Mouse (Mus musculus) limb, embryonic 15.5 days (tissue): ENCODE results near the gene Dzip1l. TPM values are rescaled to one million over a fixed set of nuclear protein-coding genes. Genes with fewer than 3 reads are reported as not detected.

Experiments
- ATAC-seq: fragments of 200-750 bp; cut with Nextera tagmentation; 2 replicates; pipeline ENCODE4 v1.8.0; 2017; ENCODE audit warnings: low read depth, moderate TSS enrichment; ENCODE audit not compliant: insufficient number of reproducible peaks, low FRiP score, low TSS enrichment
- H3K27ac ChIP-seq: fragments of 300-500 bp; sonication (generic); 2 replicates; pipeline ENCODE4 v1.5.1; 2015; ENCODE audit warnings: moderate library complexity, mild to moderate bottlenecking, inconsistent platforms
- H3K27me3 ChIP-seq: fragments of 300-500 bp; sonication (generic); 2 replicates; pipeline ENCODE4 v1.6.1; 2015; ENCODE audit warnings: inconsistent platforms
- H3K36me3 ChIP-seq: fragments of 300-500 bp; sonication (generic); 2 replicates; pipeline ENCODE4 v1.6.1; 2015; ENCODE audit warnings: inconsistent platforms
- H3K4me1 ChIP-seq: fragments of 300-500 bp; sonication (generic); 2 replicates; pipeline ENCODE4 v1.6.1; 2015; ENCODE audit warnings: inconsistent platforms
- H3K4me2 ChIP-seq: fragments of 300-500 bp; sonication (generic); 2 replicates; pipeline ENCODE4 v1.6.1; 2015; ENCODE audit warnings: mild to moderate bottlenecking, inconsistent platforms
- H3K4me3 ChIP-seq: fragments of 300-500 bp; sonication (generic); 2 replicates; pipeline ENCODE4 v1.5.1; 2015; ENCODE audit warnings: mild to moderate bottlenecking, inconsistent platforms
- H3K9ac ChIP-seq: fragments of 300-500 bp; sonication (generic); 2 replicates; pipeline ENCODE4 v1.6.1; 2015; ENCODE audit warnings: inconsistent platforms
- H3K9me3 ChIP-seq: fragments of 300-500 bp; sonication (generic); 2 replicates; pipeline ENCODE4 v1.6.1; 2016; ENCODE audit warnings: inconsistent platforms
- WGBS: fragments of 180-500 bp; shearing (Covaris S2); methylation state at CpG from one replicate; pipeline ENCODE4 v1.1.7; 2015; 5-methylcytosine and 5-hydroxymethylcytosine counted together
- polyA plus RNA-seq: library from polyadenylated mRNA; unstranded; fragments of >200 nt; fragmentation: Nextera tagmentation; extraction: Ambion mirVana; gene quantifications from 2 replicates; pipeline ENCODE4 v1.2.1, GENCODE M21; 2015

Dzip1l gene
- polyA plus RNA-seq, 1 experiment from 2014 or later: 20.8 TPM

GRCm38 (mm10) chr9:99628581-99628980 is 715 bp upstream of the Dzip1l start:
- Histone ChIP-seq H3K4me3 (peak overlapping the region; percentile 65; the same call in 1 of the 2 replicates), H3K27me3 (no peaks in the 10 kb centered on the region), H3K36me3 (no peaks in the 10 kb centered on the region), H3K27ac (peak overlapping the region; percentile 94; the same call in 1 of the 2 replicates), H3K4me1 (peaks cover 18% of the 10 kb centered on the region; the same call in 1 of the 2 replicates), H3K9ac (no peak overlapping the region), H3K9me3 (no peaks in the 10 kb centered on the region), H3K4me2 (peak overlapping the region; percentile 67)
- ATAC-seq: no peak
- 63% methylated on average over 4 of the region's 4 CpGs for WGBS

GRCm38 (mm10) chr9:99630071-99630470 is 775 bp downstream of the Dzip1l start:
- H3K36me3 ChIP-seq: peaks cover 12% of the 10 kb centered on the region
- ATAC-seq: peak; percentile 11; the same call in 1 of the 2 replicates
- H3K4me1 ChIP-seq: peaks cover 18% of the 10 kb centered on the region; the same call in 1 of the 2 replicates
- peak overlapping the region; percentile 67 for H3K4me2 ChIP-seq
- peak overlapping the region; percentile 61 for H3K9ac ChIP-seq
- H3K9me3 ChIP-seq: no peaks in the 10 kb centered on the region
- H3K4me3 ChIP-seq: peak overlapping the region; percentile 65
- H3K27ac ChIP-seq: peak overlapping the region; percentile 94
- H3K27me3 ChIP-seq: no peaks in the 10 kb centered on the region
- 1% methylated on average over 11 of the region's 11 CpGs for WGBS

- Histone ChIP-seq H3K27ac (peak overlapping the region; percentile 94), H3K9me3 (no peaks in the 10 kb centered on the region), H3K27me3 (no peaks in the 10 kb centered on the region), H3K4me3 (peak overlapping the region; percentile 65), H3K36me3 (peaks cover 17% of the 10 kb centered on the region), H3K9ac (peak overlapping the region; percentile 61), H3K4me1 (peaks cover 18% of the 10 kb centered on the region; the same call in 1 of the 2 replicates), H3K4me2 (peak overlapping the region; percentile 67)
- WGBS: 45% methylated on average over 9 of the region's 9 CpGs
- ATAC-seq: no peak
Observed at GRCm38 (mm10) chr9:99630528-99631125, 1.3 kb downstream of the Dzip1l start.

- H3K4me1 ChIP-seq: peaks cover 18% of the 10 kb centered on the region; the same call in 1 of the 2 replicates
- H3K27me3 ChIP-seq: no peaks in the 10 kb centered on the region
- WGBS: 39% methylated on average over 2 of the region's 2 CpGs
- H3K4me3 ChIP-seq: no peak overlapping the region
- peaks cover 27% of the 10 kb centered on the region for H3K36me3 ChIP-seq
- ATAC-seq: no peak
- no peak overlapping the region for H3K9ac ChIP-seq
- H3K27ac ChIP-seq: no peak overlapping the region; the same call in 1 of the 2 replicates
- H3K9me3 ChIP-seq: no peaks in the 10 kb centered on the region
- no peak overlapping the region for H3K4me2 ChIP-seq
Observed at GRCm38 (mm10) chr9:99631781-99632180, 2.5 kb downstream of the Dzip1l start.

- no peak overlapping the region; the same call in 1 of the 2 replicates for H3K27ac ChIP-seq
Observed at GRCm38 (mm10) chr9:99632264-99632663, 3.0 kb downstream of the Dzip1l start.

GRCm38 (mm10) chr9:99636776-99637175 is 7.5 kb downstream of the Dzip1l start:
- H3K9ac ChIP-seq: no peak overlapping the region
- no peaks in the 10 kb centered on the region for H3K27me3 ChIP-seq
- no peak overlapping the region for H3K27ac ChIP-seq
- peaks cover 1% of the 10 kb centered on the region; the same call in 1 of the 2 replicates for H3K4me1 ChIP-seq
- no peak overlapping the region for H3K4me3 ChIP-seq
- 79% methylated on average over 1 of the region's 1 CpGs for WGBS
- H3K9me3 ChIP-seq: no peaks in the 10 kb centered on the region
- no peak for ATAC-seq
- H3K4me2 ChIP-seq: no peak overlapping the region
- H3K36me3 ChIP-seq: peaks cover 64% of the 10 kb centered on the region

More at GRCm38 (mm10) chr9:99632264-99632663, 3.0 kb downstream of the Dzip1l start:
- ATAC-seq: no peak
- Histone ChIP-seq H3K4me1 (peaks cover 18% of the 10 kb centered on the region; the same call in 1 of the 2 replicates), H3K4me2 (no peak overlapping the region), H3K4me3 (no peak overlapping the region), H3K36me3 (peaks cover 31% of the 10 kb centered on the region), H3K27me3 (no peaks in the 10 kb centered on the region), H3K9ac (no peak overlapping the region), H3K9me3 (no peaks in the 10 kb centered on the region)
- whole genome bisulfite sequencing: 53% methylated on average over 8 of the region's 8 CpGs

GRCm38 (mm10) chr9:99637227-99637626 is 7.9 kb downstream of the Dzip1l start:
- Histone ChIP-seq H3K36me3 (peaks cover 68% of the 10 kb centered on the region), H3K4me1 (no peaks in the 10 kb centered on the region), H3K27me3 (no peaks in the 10 kb centered on the region), H3K27ac (no peak overlapping the region), H3K4me2 (no peak overlapping the region), H3K9ac (no peak overlapping the region), H3K4me3 (no peak overlapping the region), H3K9me3 (no peaks in the 10 kb centered on the region)
- no peak for ATAC-seq
- WGBS: 96% methylated on average over 17 of the region's 17 CpGs

- Histone ChIP-seq H3K27ac (no peak overlapping the region), H3K27me3 (no peaks in the 10 kb centered on the region), H3K9ac (no peak overlapping the region), H3K9me3 (no peaks in the 10 kb centered on the region), H3K36me3 (peaks cover 72% of the 10 kb centered on the region), H3K4me2 (no peak overlapping the region), H3K4me3 (no peak overlapping the region), H3K4me1 (no peaks in the 10 kb centered on the region)
- WGBS: 95% methylated on average over 13 of the region's 13 CpGs
- ATAC-seq: no peak
Observed at GRCm38 (mm10) chr9:99637736-99638135, 8.4 kb downstream of the Dzip1l start.

GRCm38 (mm10) chr9:99639957-99640356 is 10.7 kb downstream of the Dzip1l start:
- Histone ChIP-seq H3K36me3 (peaks cover 71% of the 10 kb centered on the region), H3K4me3 (no peak overlapping the region), H3K9ac (no peak overlapping the region), H3K4me1 (no peaks in the 10 kb centered on the region), H3K9me3 (no peaks in the 10 kb centered on the region), H3K4me2 (no peak overlapping the region), H3K27me3 (no peaks in the 10 kb centered on the region), H3K27ac (no peak overlapping the region)
- no peak for ATAC-seq
- 83% methylated on average over 5 of the region's 5 CpGs for WGBS

GRCm38 (mm10) chr9:99645416-99645815 is 16.1 kb downstream of the Dzip1l start:
- Histone ChIP-seq H3K9me3 (no peaks in the 10 kb centered on the region), H3K4me1 (no peaks in the 10 kb centered on the region), H3K27me3 (no peaks in the 10 kb centered on the region), H3K4me3 (no peak overlapping the region), H3K4me2 (no peak overlapping the region), H3K36me3 (peaks cover 70% of the 10 kb centered on the region), H3K9ac (no peak overlapping the region), H3K27ac (no peak overlapping the region)
- no peak for ATAC-seq
- 92% methylated on average over 6 of the region's 6 CpGs for WGBS

GRCm38 (mm10) chr9:99646102-99646501 is 16.8 kb downstream of the Dzip1l start:
- Histone ChIP-seq H3K4me2 (no peak overlapping the region), H3K9me3 (no peaks in the 10 kb centered on the region), H3K4me1 (no peaks in the 10 kb centered on the region), H3K27ac (no peak overlapping the region), H3K36me3 (peaks cover 76% of the 10 kb centered on the region), H3K9ac (no peak overlapping the region), H3K4me3 (no peak overlapping the region), H3K27me3 (no peaks in the 10 kb centered on the region)
- no peak for ATAC-seq
- WGBS: 81% methylated on average over 6 of the region's 6 CpGs

GRCm38 (mm10) chr9:99660756-99661155 is 31.5 kb downstream of the Dzip1l start:
- no peaks in the 10 kb centered on the region for H3K4me1 ChIP-seq
- H3K9me3 ChIP-seq: no peaks in the 10 kb centered on the region
- no peak for ATAC-seq
- no peak overlapping the region for H3K9ac ChIP-seq
- H3K4me2 ChIP-seq: no peak overlapping the region
- peaks cover 80% of the 10 kb centered on the region for H3K36me3 ChIP-seq
- H3K27ac ChIP-seq: no peak overlapping the region
- H3K4me3 ChIP-seq: no peak overlapping the region
- no peaks in the 10 kb centered on the region for H3K27me3 ChIP-seq
- WGBS: 84% methylated on average over 10 of the region's 10 CpGs
